Comparison of ENCODE assay signal across 7 mouse cellular contexts in genomic region chr2:178454664-178455516, GRCm38 (mm10). TPM values are rescaled to one million over a fixed set of nuclear protein-coding genes. Genes with fewer than 3 reads are reported as not detected.
DNase-seq lines count a peak whose midpoint lies in the region; ATAC-seq lines count a peak whose summit lies in the region.

No protein-coding gene starts in this region.

- no peak overlapping the region for H3K4me3 ChIP-seq in forebrain, embryonic 13.5 days
- H3K4me3 ChIP-seq in midbrain, embryonic 16.5 days (ENCODE audit: low read depth, low read length), result no peak overlapping the region

- ATAC-seq in forebrain, embryonic 13.5 days, result peak; percentile 82
- peak; percentile 76 for ATAC-seq in midbrain, embryonic 16.5 days
- no peak for ATAC-seq in erythroblast, adult 5-6 weeks (replicated peaks; ENCODE audit: low FRiP score, poor library complexity, severe bottlenecking)

- peak; percentile 7 for DNase-seq in right cerebral cortex, postnatal 25 days
- no peak for DNase-seq in right cerebral cortex, postnatal 4 days
- DNase-seq in kidney, postnatal 14 days, result peak; percentile 38
- DNase-seq in left cerebral cortex, postnatal 25 days (ENCODE audit: low spot score in 2 of 2), result no peak

- intact Hi-C loops in left cerebral cortex, postnatal 25 days (cut with DNase I), result no loop called here

- H3K4me1 ChIP-seq in forebrain, embryonic 13.5 days, result peaks cover 12% of the 10 kb centered on the region
- peaks cover 9% of the 10 kb centered on the region for H3K4me1 ChIP-seq in midbrain, embryonic 16.5 days (ENCODE audit: control insufficient read depth, insufficient read depth, low read length)

- H3K27ac ChIP-seq in forebrain, embryonic 13.5 days, result peak overlapping the region; percentile 41; the same call in 1 of the 2 replicates
- H3K27ac ChIP-seq in midbrain, embryonic 16.5 days (ENCODE audit: low read length), result peak overlapping the region; percentile 61

- H3K4me2 ChIP-seq in forebrain, embryonic 13.5 days, result peak overlapping the region; percentile 9
- H3K4me2 ChIP-seq in midbrain, embryonic 16.5 days (ENCODE audit: low read length), result peak overlapping the region; percentile 26

- H3K36me3 ChIP-seq in forebrain, embryonic 13.5 days (ENCODE audit: poor library complexity, severe bottlenecking), result no peaks in the 10 kb centered on the region
- H3K36me3 ChIP-seq in midbrain, embryonic 16.5 days (ENCODE audit: control insufficient read depth, insufficient read depth, low read length), result no peaks in the 10 kb centered on the region

- no peak overlapping the region for H3K9ac ChIP-seq in forebrain, embryonic 13.5 days
- H3K9ac ChIP-seq in midbrain, embryonic 16.5 days (ENCODE audit: low read depth, low read length), result no peak overlapping the region

- no peaks in the 10 kb centered on the region for H3K9me3 ChIP-seq in forebrain, embryonic 13.5 days (replicated peaks)
- no peaks in the 10 kb centered on the region; the same call in 1 of the 2 replicates for H3K9me3 ChIP-seq in midbrain, embryonic 16.5 days (replicated peaks; ENCODE audit: control insufficient read depth, low read length, poor library complexity, severe bottlenecking)

- WGBS in forebrain, embryonic 13.5 days, result 46% methylated on average over 17 of the region's 17 CpGs
- WGBS in midbrain, embryonic 16.5 days, result 28% methylated on average over 17 of the region's 17 CpGs

- no peaks in the 10 kb centered on the region for H3K27me3 ChIP-seq in forebrain, embryonic 13.5 days
- H3K27me3 ChIP-seq in midbrain, embryonic 16.5 days (ENCODE audit: control insufficient read depth, insufficient read depth, low read depth, low read length), result no peaks in the 10 kb centered on the region

RNA-seq across cellular contexts. Expression of gene Cdh26, which starts 24.6 kb away (rescaled TPM):
- polyA plus RNA-seq in forebrain, embryonic 13.5 days (2015; fragmentation: Nextera tagmentation; extraction: Ambion mirVana), result 0.06 TPM in 1 of 2 replicates, not detected in the other
- 0.19 and 0.20 TPM in 2 replicates for polyA plus RNA-seq in midbrain, embryonic 16.5 days (2015; fragmentation: Nextera tagmentation; extraction: Ambion mirVana)
- not detected in 2 replicates for total RNA-seq in erythroblast, adult 5-6 weeks (2015; ENCODE audit: low replicate concordance)
- total RNA-seq in erythroblast, adult 5-6 weeks (2017; ENCODE audit: low replicate concordance), result not detected in 2 replicates
- total RNA-seq in left cerebral cortex, postnatal 25 days (2021), result under 1 TPM in 1 of 2 experiments, not detected in 1; 0.37 TPM

RNA-seq across cellular contexts. Expression of gene Fam217b, which starts 40.6 kb away (rescaled TPM):
- 1.9 and 3.1 TPM in 2 replicates for polyA plus RNA-seq in forebrain, embryonic 13.5 days (2015; fragmentation: Nextera tagmentation; extraction: Ambion mirVana)
- 13.4 and 18.3 TPM in 2 replicates for polyA plus RNA-seq in midbrain, embryonic 16.5 days (2015; fragmentation: Nextera tagmentation; extraction: Ambion mirVana)
- 2.1 TPM in 2 replicates for total RNA-seq in erythroblast, adult 5-6 weeks (2015; ENCODE audit: low replicate concordance)
- total RNA-seq in erythroblast, adult 5-6 weeks (2017; ENCODE audit: low replicate concordance), result 1.3 and 1.4 TPM in 2 replicates
- 10 to 100 TPM; 51.1 to 54.2 TPM for total RNA-seq in left cerebral cortex, postnatal 25 days (2021)

RNA-seq across cellular contexts. Expression of gene Ppp1r3d, which starts 40.6 kb away (rescaled TPM):
- 0.68 and 0.74 TPM in 2 replicates for polyA plus RNA-seq in forebrain, embryonic 13.5 days (2015; fragmentation: Nextera tagmentation; extraction: Ambion mirVana)
- polyA plus RNA-seq in midbrain, embryonic 16.5 days (2015; fragmentation: Nextera tagmentation; extraction: Ambion mirVana), result 3.6 and 3.7 TPM in 2 replicates
- 0.42 and 1.5 TPM in 2 replicates for total RNA-seq in erythroblast, adult 5-6 weeks (2015; ENCODE audit: low replicate concordance)
- 0.70 and 2.0 TPM in 2 replicates for total RNA-seq in erythroblast, adult 5-6 weeks (2017; ENCODE audit: low replicate concordance)
- 1 to 10 TPM; 9.8 to 10.0 TPM for total RNA-seq in left cerebral cortex, postnatal 25 days (2021)

RNA-seq across cellular contexts. Expression of gene Sycp2, which starts 47.4 kb away (rescaled TPM):
- 0.22 and 0.38 TPM in 2 replicates for polyA plus RNA-seq in forebrain, embryonic 13.5 days (2015; fragmentation: Nextera tagmentation; extraction: Ambion mirVana)
- 0.25 and 0.36 TPM in 2 replicates for polyA plus RNA-seq in midbrain, embryonic 16.5 days (2015; fragmentation: Nextera tagmentation; extraction: Ambion mirVana)
- 0.38 TPM in 1 of 2 replicates, not detected in the other for total RNA-seq in erythroblast, adult 5-6 weeks (2015; ENCODE audit: low replicate concordance)
- 0.51 and 0.98 TPM in 2 replicates for total RNA-seq in erythroblast, adult 5-6 weeks (2017; ENCODE audit: low replicate concordance)
- 1 to 10 TPM; 1.2 to 1.5 TPM for total RNA-seq in left cerebral cortex, postnatal 25 days (2021)

Comparison
In these comparisons a context has a peak if more than half of its experiments do, and no peak if none do; other contexts are left out.
1. DNase-seq: peak in right cerebral cortex, postnatal 25 days (single experiment) and kidney, postnatal 14 days (single experiment); none in right cerebral cortex, postnatal 4 days (single experiment) and left cerebral cortex, postnatal 25 days (0 of 2).
2. RNA of gene Fam217b, which starts 40.6 kb away (total RNA-seq): 51.1 to 54.2 TPM in left cerebral cortex, postnatal 25 days; 1.3 to 2.1 TPM in erythroblast, adult 5-6 weeks; every median in the first group is over 10 times any median in the second.